Mouse (Mus musculus): ENCODE data around the gene Tgm1. TPM values are rescaled to one million over a fixed set of nuclear protein-coding genes. Genes with fewer than 3 reads are reported as not detected.
A peak's percentile ranks its signal among the peaks of the same experiment; 100 is the strongest.
"Not testable (repeated sequence)": the region's sequence is repeated elsewhere in the genome, so short reads cannot be mapped to it uniquely, and the experiment has no call there.

Gene Tgm1
- 79.0 and 80.6 TPM in 2 replicates for polyA plus RNA-seq (2015; fragmentation: Nextera tagmentation; extraction: Ambion mirVana)

- Histone ChIP-seq H3K27ac (replicated peaks) (peak within 1 kb of the TSS; percentile 73), H3K36me3 (ENCODE audit: control insufficient read depth, insufficient read depth, low read length) (peaks cover 7% of the 10 kb centered on the region; the same call in 1 of the 2 replicates), H3K4me1 (replicated peaks; ENCODE audit: control insufficient read depth, insufficient read depth) (peaks cover 3% of the 10 kb centered on the region; the same call in 1 of the 2 replicates), H3K27me3 (ENCODE audit: control insufficient read depth, insufficient read depth, low read length) (no peaks in the 10 kb centered on the region), H3K4me2 (replicated peaks; ENCODE audit: low read depth) (peak within 1 kb of the TSS; percentile 58), H3K9me3 (ENCODE audit: control insufficient read depth, low read length) (no peaks in the 10 kb centered on the region), H3K9ac (ENCODE audit: low read length) (peak within 1 kb of the TSS; percentile 58), H3K4me3 (ENCODE audit: low read depth, low read length) (peak within 1 kb of the TSS; percentile 27)
- TF ChIP-seq EP300 (optimal IDR thresholded peaks at IDR 0.05) (no peak), CTCF (IDR thresholded peaks at IDR 0.05; ENCODE audit: low read depth) (no peak)
- 16% methylated on average over 4 of the region's 4 CpGs for WGBS
- DNase-seq (ENCODE audit: low spot score) (no peak), ATAC-seq (ENCODE audit: low FRiP score, low TSS enrichment) (peak; percentile 3; the same call in 1 of the 2 replicates)
These were observed at the start of gene Tgm1 for GRCm38 (mm10) chr14:55713729-55714122. Tgm1 (minus strand) TSS chr14:55713926.

- WGBS = 40% methylated on average over 7 of the region's 7 CpGs
- Histone ChIP-seq H3K27ac (replicated peaks) (peak overlapping the region; percentile 85), H3K4me2 (replicated peaks; ENCODE audit: low read depth) (peak overlapping the region; percentile 98), H3K9ac (ENCODE audit: low read length) (no peak overlapping the region), H3K4me3 (ENCODE audit: low read depth, low read length) (no peak overlapping the region), H3K36me3 (ENCODE audit: control insufficient read depth, insufficient read depth, low read length) (no peaks in the 10 kb centered on the region), H3K9me3 (ENCODE audit: control insufficient read depth, low read length) (no peaks in the 10 kb centered on the region), H3K27me3 (ENCODE audit: control insufficient read depth, insufficient read depth, low read length) (no peaks in the 10 kb centered on the region), H3K4me1 (replicated peaks; ENCODE audit: control insufficient read depth, insufficient read depth) (peaks cover 5% of the 10 kb centered on the region; the same call in 1 of the 2 replicates)
- no peak for TF ChIP-seq CTCF (IDR thresholded peaks at IDR 0.05; ENCODE audit: low read depth)
- TF ChIP-seq EP300 (optimal IDR thresholded peaks at IDR 0.05) = no peak
- ATAC-seq (ENCODE audit: low FRiP score, low TSS enrichment) (no peak), DNase-seq (ENCODE audit: low spot score) (no peak)
These were observed 49.4 kb upstream of the Tgm1 start for GRCm38 (mm10) chr14:55763166-55763565.

- Histone ChIP-seq H3K9me3 (ENCODE audit: control insufficient read depth, low read length) (no peaks in the 10 kb centered on the region), H3K9ac (ENCODE audit: low read length) (peak overlapping the region; percentile 76), H3K4me3 (ENCODE audit: low read depth, low read length) (peak overlapping the region; percentile 51), H3K27ac (replicated peaks) (peak overlapping the region; percentile 85), H3K4me2 (replicated peaks; ENCODE audit: low read depth) (peak overlapping the region; percentile 98), H3K36me3 (ENCODE audit: control insufficient read depth, insufficient read depth, low read length) (no peaks in the 10 kb centered on the region), H3K27me3 (ENCODE audit: control insufficient read depth, insufficient read depth, low read length) (no peaks in the 10 kb centered on the region), H3K4me1 (replicated peaks; ENCODE audit: control insufficient read depth, insufficient read depth) (peaks cover 3% of the 10 kb centered on the region; the same call in 1 of the 2 replicates)
- ATAC-seq (ENCODE audit: low FRiP score, low TSS enrichment) (peak; percentile 54), DNase-seq (ENCODE audit: low spot score) (peak; percentile 56)
- 1% methylated on average over 74 of the region's 77 CpGs for WGBS
- TF ChIP-seq CTCF (IDR thresholded peaks at IDR 0.05; ENCODE audit: low read depth) = peak; percentile 52
- TF ChIP-seq EP300 (optimal IDR thresholded peaks at IDR 0.05) = no peak
These were observed 48.5 kb upstream of the Tgm1 start for GRCm38 (mm10) chr14:55762001-55762821.

GRCm38 (mm10) chr14:55761163-55761562 is 47.4 kb upstream of the Tgm1 start, which contains the start of gene Ltb4r2:
Ltb4r2 (plus strand) TSS chr14:55761428.
- DNase-seq (ENCODE audit: low spot score) = no peak
- H3K4me1 ChIP-seq (replicated peaks; ENCODE audit: control insufficient read depth, insufficient read depth) = peaks cover 3% of the 10 kb centered on the region; the same call in 1 of the 2 replicates
- H3K36me3 ChIP-seq (ENCODE audit: control insufficient read depth, insufficient read depth, low read length) = no peaks in the 10 kb centered on the region
- ATAC-seq (ENCODE audit: low FRiP score, low TSS enrichment) = no peak
- H3K27me3 ChIP-seq (ENCODE audit: control insufficient read depth, insufficient read depth, low read length) = no peaks in the 10 kb centered on the region
- H3K27ac ChIP-seq (replicated peaks) = peak within 1 kb of the TSS; percentile 85
- 71% methylated on average over 6 of the region's 6 CpGs for WGBS
- peak within 1 kb of the TSS; percentile 98 for H3K4me2 ChIP-seq (replicated peaks; ENCODE audit: low read depth)
- H3K9ac ChIP-seq (ENCODE audit: low read length) = peak within 1 kb of the TSS; percentile 76
- H3K9me3 ChIP-seq (ENCODE audit: control insufficient read depth, low read length) = no peaks in the 10 kb centered on the region
- H3K4me3 ChIP-seq (ENCODE audit: low read depth, low read length) = peak within 1 kb of the TSS; percentile 51
- no peak for TF ChIP-seq CTCF (IDR thresholded peaks at IDR 0.05; ENCODE audit: low read depth)
- no peak for TF ChIP-seq EP300 (optimal IDR thresholded peaks at IDR 0.05)

- H3K9ac ChIP-seq (ENCODE audit: low read length) = peak overlapping the region; percentile 45; the same call in 1 of the 2 replicates
- H3K36me3 ChIP-seq (ENCODE audit: control insufficient read depth, insufficient read depth, low read length); H3K27ac ChIP-seq (replicated peaks); H3K27me3 ChIP-seq (ENCODE audit: control insufficient read depth, insufficient read depth, low read length); H3K9me3 ChIP-seq (ENCODE audit: control insufficient read depth, low read length); H3K4me1 ChIP-seq (replicated peaks; ENCODE audit: control insufficient read depth, insufficient read depth): not testable (repeated sequence)
- peak; percentile 81 for TF ChIP-seq CTCF (IDR thresholded peaks at IDR 0.05; ENCODE audit: low read depth)
- H3K4me2 ChIP-seq (replicated peaks; ENCODE audit: low read depth) = peak overlapping the region; percentile 50
- ATAC-seq (ENCODE audit: low FRiP score, low TSS enrichment) = peak; percentile 22; the same call in 1 of the 2 replicates
- peak; percentile 87 for DNase-seq (ENCODE audit: low spot score)
- WGBS = 0% methylated on average over 5 of the region's 6 CpGs
- H3K4me3 ChIP-seq (ENCODE audit: low read depth, low read length) = peak overlapping the region; percentile 17; the same call in 1 of the 2 replicates
These were observed 46.4 kb upstream of the Tgm1 start for GRCm38 (mm10) chr14:55760156-55760555.
